Mouse (Mus musculus) left cerebral cortex, postnatal 14 days (tissue): ENCODE measurements around the gene Gm10024. TPM values are rescaled to one million over a fixed set of nuclear protein-coding genes. Genes with fewer than 3 reads are reported as not detected.
A peak's percentile ranks its signal among the peaks of the same experiment; 100 is the strongest.
"Not testable (repeated sequence)": the region's sequence is repeated elsewhere in the genome, so short reads cannot be mapped to it uniquely, and the experiment has no call there.

ENCODE experiments used
- DNase-seq, 2 experiments: peaks; one replicate each; pipeline ENCODE4 v3.0.0; 2021 to 2022; ENCODE audit warnings: low spot score in 2 of 2, mixed read lengths in 1 of 2
- intact Hi-C: fragments of 180-260 bp; cut with DNase I; formaldehyde crosslinking; loops from one replicate; pipeline ENCODE4 v1.15.1; 2025
- long read RNA-seq, 2 experiments: library from polyadenylated mRNA; stranded (forward); transcript quantifications; one replicate each; pipeline ENCODE4 v2.0.0; 2021
- total RNA-seq, 2 experiments: library from RNA; stranded (reverse); gene quantifications; 2 replicates each; pipeline ENCODE4 v1.2.3; 2021

The Gm10024 gene
- not detected for total RNA-seq
- long read RNA-seq, experiment 1, result 0 reads
- long read RNA-seq, experiment 2, result 0 reads

DNA sequence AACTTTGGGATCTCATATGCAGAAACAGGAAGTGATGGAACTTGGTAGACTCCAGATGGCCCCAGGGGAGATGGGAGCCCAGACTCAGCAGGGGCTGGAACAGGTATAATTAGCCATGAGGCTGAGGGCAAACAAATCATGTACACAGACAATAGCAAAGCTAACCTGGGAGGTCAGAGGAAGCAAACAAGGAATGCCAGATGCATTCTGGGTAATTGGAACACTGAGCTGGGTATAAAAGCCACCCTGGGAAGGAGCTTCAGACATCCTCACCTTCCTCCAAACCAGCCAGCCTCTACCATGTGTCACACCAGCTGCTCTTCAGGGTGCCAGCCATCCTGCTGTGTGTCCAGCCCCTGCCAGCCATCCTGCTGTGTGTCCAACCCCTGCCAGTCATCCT, at the start of gene Gm10024:
Gene Gm10024, plus strand, starts transcription at position 301 of the 400 bp plus-strand sequence.
- DNase-seq, intact Hi-C loops: not testable (repeated sequence)

- intact Hi-C loops, result no loop called here
- no peak for DNase-seq
Measured at GRCm38 (mm10) chr10:77663949-77664665, 47.1 kb upstream of the Gm10024 start.

DNA sequence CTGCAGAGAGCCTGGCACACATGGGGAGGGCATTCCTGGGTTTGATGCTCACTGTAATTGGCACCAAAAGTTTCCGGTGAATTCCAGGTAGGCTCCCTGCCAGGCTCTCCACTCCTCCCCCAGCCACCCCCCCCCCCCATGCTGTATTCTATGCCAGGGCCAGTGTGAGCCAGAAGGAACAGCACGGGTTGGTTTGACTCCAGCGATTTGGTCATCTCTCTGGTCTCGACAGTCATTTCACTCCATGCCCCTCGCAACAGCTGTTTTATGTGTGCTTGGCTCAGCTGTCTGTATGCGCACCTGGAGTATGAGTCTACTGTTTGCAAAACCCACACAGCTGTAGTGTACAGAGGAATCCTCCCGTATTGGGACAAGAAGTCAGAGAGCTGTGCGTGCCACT, 44.9 kb upstream of the Gm10024 start:
- DNase-seq, result no peak
- intact Hi-C loops, result no loop called here

DNA sequence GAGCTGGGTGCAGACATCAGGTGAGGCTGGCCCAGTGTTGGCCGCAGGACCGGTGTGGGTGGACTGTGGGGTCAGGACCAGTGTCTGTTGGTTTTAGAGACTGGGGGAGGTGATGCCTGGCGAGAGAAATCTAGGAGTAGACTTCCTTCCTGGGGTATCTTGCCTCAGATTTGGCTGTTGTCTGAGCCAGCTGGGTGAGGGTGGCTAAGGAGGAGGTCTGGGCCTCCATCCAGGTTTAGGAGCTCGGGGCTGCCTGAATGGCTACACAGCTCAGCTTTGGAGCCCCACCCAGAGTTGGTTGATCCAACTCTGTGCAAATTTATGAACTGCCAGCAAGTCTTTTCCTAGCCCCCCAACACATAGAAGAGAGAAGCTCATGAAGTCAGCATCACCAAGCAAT, 43.9 kb upstream of the Gm10024 start:
- intact Hi-C loops, result no loop called here
- no peak for DNase-seq

- intact Hi-C loops, result no loop called here
Measured at GRCm38 (mm10) chr10:77670710-77671109, 40.5 kb upstream of the Gm10024 start.

DNA sequence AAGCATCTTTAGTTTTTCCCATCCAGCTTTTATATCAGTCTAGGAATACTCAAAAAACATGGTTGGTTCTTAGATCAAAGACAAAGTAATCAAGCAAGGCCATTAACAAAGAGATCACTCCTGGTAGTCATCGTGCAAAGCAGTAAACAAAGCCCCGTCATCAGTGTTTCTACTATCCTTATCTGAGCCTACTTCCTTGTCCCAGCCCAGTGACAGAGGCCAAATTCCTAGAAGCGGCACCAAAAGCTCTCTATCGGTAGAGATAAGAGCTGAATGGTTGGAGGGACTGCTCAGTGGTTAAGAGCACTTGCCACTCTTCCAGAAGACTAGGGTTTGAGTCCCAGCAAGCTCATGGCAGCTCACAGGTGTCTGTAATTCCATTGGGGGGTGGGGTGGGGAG, 39.7 kb upstream of the Gm10024 start:
- intact Hi-C loops, result no loop called here
- no peak for DNase-seq

More at GRCm38 (mm10) chr10:77670710-77671109, 40.5 kb upstream of the Gm10024 start:
- DNase-seq, result no peak

- intact Hi-C loops, result no loop called here
- no peak for DNase-seq
Measured at GRCm38 (mm10) chr10:77673765-77674164, 37.5 kb upstream of the Gm10024 start.

GRCm38 (mm10) chr10:77677562-77677961, 33.7 kb upstream of the Gm10024 start:
- intact Hi-C loops, result no loop called here
- DNase-seq, result no peak

- intact Hi-C loops, result no loop called here
- no peak for DNase-seq
Measured at GRCm38 (mm10) chr10:77682994-77683393, 28.3 kb upstream of the Gm10024 start.

GRCm38 (mm10) chr10:77684181-77684580, 27.1 kb upstream of the Gm10024 start:
- intact Hi-C loops, result no loop called here

DNA sequence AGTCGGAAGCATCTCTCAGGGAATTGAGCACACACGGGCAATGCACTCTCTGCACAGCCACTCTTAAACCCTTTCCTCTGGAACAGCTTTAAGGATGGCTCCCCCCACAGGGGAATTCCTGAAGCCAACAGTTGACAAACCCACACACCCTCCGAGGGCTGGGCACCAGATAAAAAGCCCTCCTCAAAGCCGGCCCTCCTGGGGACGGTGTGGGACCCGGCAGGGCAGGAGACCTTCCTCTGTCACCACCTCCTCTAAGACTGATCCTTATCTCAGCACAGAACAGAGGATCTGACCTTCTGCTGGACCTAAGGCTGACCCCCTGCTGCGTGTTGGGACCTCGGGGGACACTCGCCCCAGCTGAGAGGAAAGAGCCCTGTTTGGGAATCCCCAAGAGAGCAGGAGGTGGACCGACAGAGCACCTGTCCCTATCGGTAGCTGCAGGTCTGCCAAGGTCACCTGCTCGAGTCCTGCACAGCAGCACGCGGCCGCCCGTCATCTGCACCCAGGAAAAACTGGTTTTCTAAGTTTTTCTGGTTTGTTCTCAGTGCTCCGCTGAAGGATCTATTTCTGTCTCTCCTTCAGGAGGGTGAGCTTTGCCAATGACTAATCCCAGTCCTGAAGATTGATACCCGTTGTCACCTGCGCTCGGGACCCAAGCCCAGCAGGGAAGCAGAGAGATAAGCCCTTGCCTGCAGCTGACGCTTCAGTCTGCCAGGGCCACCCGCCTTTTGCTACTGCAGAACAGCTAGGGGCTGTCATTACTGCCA, 25.2 kb upstream of the Gm10024 start, which contains the start of gene Tspear:
Gene Tspear, plus strand, starts transcription at position 675 of the 770 bp plus-strand sequence.
- no peak for DNase-seq
- intact Hi-C loops, result no loop called here

More at GRCm38 (mm10) chr10:77684181-77684580, 27.1 kb upstream of the Gm10024 start:
- DNase-seq, result no peak

GRCm38 (mm10) chr10:77687021-77687420, 24.2 kb upstream of the Gm10024 start:
- DNase-seq, result no peak
- intact Hi-C loops, result no loop called here

GRCm38 (mm10) chr10:77690356-77690807, 20.9 kb upstream of the Gm10024 start, which contains the start of gene Gm19402:
Gene Gm19402, minus strand, starts transcription at chr10:77690757.
- DNase-seq, intact Hi-C loops: not testable (repeated sequence)

DNA sequence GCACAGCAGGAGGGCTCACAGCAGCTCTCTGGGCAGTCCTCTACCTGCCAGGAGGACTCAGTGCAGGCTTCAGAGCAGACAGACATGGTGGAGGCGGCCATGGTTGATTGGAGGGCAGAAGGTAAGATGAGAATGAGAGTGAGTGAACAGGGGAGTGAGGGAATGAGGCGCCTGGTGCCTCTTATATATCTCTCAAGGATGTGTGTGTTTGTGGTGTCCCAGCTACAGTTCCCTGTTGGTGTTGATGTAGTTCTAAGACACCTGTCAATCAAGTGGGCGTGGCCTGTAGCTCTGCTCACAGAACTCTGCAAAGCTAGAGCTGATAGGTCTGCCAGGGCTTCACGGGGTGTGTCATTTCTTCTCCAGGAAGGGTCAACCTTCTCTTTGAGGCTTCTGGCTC, 14.1 kb upstream of the Gm10024 start, which contains the start of gene Gm9508:
Gene Gm9508, minus strand, starts transcription at position 101 of the 400 bp plus-strand sequence.
- intact Hi-C loops, result no loop called here
- DNase-seq, result no peak

DNA sequence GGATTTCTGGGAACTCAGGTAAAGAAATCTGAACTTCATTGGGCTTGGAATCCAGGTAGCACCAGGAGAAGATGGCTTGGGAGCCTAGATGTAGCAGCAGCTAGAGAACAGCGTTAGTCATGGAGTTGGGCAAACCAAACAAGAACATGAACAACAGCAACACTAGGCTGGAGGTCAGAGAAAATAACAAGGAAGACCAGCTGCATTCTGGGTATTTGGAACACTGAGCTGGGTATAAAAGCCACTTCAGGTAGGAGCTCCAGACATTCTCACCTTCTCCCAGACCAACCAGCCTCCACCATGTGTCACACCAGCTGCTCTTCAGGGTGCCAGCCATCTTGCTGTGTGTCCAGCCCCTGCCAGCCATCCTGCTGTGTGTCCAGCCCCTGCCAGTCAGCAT, 4.9 kb upstream of the Gm10024 start, which contains the start of gene Gm10272:
Gene Gm10272, plus strand, starts transcription at position 301 of the 400 bp plus-strand sequence.
- intact Hi-C loops, result loop anchor here (5.0 kb wide), 1 partner anchor 171 kb away; no protein-coding TSS in a partner anchor
- no peak for DNase-seq

- peak in 1 of 2 experiments; percentile 21 for DNase-seq
Measured at GRCm38 (mm10) chr10:77709831-77710230, 1.4 kb upstream of the Gm10024 start.

GRCm38 (mm10) chr10:77713734-77714133, 2.5 kb downstream of the Gm10024 start:
- intact Hi-C loops, result no loop called here
- no peak for DNase-seq

More at GRCm38 (mm10) chr10:77709831-77710230, 1.4 kb upstream of the Gm10024 start:
- intact Hi-C loops, result loop anchor here (5.0 kb wide), 1 partner anchor 167 kb away; no protein-coding TSS in a partner anchor

GRCm38 (mm10) chr10:77715507-77715906, 4.2 kb downstream of the Gm10024 start, which contains the start of gene Gm10142:
Gene Gm10142, plus strand, starts transcription at chr10:77715807.
- DNase-seq, result no peak

GRCm38 (mm10) chr10:77720299-77720698, 9.0 kb downstream of the Gm10024 start, which contains the start of gene Krtap12-1:
Gene Krtap12-1, plus strand, starts transcription at chr10:77720599.
- intact Hi-C loops, DNase-seq: not testable (repeated sequence)

More at GRCm38 (mm10) chr10:77715507-77715906, 4.2 kb downstream of the Gm10024 start, which contains the start of gene Gm10142:
- intact Hi-C loops, result no loop called here

DNA sequence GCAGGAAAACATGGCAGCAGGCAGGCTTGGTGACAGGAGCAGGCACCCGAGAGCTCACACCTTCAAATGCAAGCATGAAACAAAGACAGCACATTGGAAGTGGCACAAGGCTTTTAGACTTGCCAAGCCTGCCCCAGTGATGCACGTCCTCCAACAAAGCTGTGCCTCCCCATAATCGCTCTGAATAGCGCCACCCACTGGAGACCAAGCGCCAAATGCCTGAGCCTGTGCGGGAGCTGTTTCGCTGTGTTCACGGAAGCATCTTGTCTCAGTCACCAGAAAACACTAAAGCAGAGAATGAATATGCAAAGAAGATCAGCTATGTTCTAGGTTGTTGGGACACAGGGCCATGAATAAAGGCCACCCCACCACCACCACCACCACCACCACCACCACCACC, 13.6 kb downstream of the Gm10024 start:
- intact Hi-C loops, result no loop called here
- DNase-seq, result no peak
